Mouse (Mus musculus) central nervous system, embryonic 11.5 days (tissue): ENCODE results near the gene Mlxip. TPM values are rescaled to one million over a fixed set of nuclear protein-coding genes. Genes with fewer than 3 reads are reported as not detected.

Experiments used
- polyA plus RNA-seq: library from polyadenylated mRNA; depleted of rRNA; stranded (reverse); fragments of >200 nt; gene quantifications from 2 replicates; pipeline ENCODE4 v1.2.3, GENCODE M21; 2012; rRNA removed

Gene Mlxip
- polyA plus RNA-seq: 19.9 and 27.5 TPM in 2 replicates

DNA sequence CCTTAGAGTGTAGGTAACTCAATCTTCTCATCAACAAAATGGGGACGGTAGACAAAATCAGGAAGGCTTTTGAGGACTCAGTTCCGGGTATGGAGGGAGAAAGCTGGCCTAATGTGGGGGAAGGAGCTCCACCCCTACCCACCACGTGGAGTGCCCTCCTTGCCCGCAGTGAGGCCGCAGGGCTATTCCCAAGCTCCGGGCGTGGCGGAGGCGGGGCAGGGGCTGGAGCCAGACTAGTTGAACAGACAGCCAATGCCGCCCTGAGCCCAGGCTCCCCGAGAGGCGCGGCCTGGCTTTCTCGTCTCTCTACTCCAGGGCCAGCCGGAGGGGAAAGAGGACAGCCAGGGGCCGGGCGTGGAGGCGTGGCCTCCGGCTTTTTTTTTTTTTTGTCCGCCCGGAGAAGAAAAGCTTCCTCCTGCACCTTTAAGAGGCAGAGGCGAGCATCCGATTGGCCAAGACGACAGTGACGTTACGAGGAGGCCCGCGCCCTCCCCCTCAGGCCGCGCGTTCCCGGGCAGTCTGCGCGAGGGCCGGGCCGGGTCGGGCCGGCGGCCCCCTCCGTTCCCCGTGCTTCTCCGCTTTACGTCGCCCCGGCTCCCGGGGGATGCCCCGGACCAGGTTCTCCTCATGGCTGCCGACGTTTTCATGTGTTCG, at the start of gene Mlxip:
Mlxip (plus strand) TSS at position 496 of the 654 bp plus-strand sequence.

DNA sequence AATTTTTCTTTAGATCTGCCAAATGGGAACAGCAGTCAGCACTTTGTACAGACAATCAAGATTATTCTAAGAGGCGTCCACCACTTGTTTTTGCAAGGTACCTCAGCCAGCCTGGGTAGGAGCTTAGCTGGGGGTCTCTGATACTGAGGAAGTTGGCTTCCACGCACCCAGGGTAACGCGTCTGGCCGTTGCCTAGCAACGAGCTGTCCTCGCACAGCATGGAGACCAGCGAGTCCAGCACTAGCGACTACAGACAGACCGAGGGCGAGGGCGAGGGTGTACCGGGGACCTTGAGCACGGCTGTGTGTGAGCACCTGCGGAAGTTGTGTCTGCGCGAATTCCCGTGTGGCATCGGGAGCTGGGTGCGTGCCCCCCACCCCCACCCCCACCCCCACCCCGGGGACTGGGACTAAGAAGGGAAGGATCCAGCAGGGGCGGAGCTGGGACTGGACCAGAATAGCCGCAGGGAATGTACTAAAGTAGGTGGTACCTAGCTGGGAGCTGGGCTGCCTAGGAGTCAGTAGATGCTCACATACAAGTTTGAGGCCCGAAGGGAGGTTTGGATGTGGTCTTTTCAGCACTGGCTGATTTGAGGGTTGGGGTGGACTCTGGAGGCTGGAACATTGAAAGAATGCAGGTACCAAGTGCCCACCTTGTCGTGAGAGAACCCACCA, 94.7 kb downstream of the Mlxip start, which contains the start of the genes Lrrc43 and Il31:
Lrrc43 (plus strand) TSS at position 194 of the 674 bp plus-strand sequence.
Il31 (minus strand) TSS at position 378 of the 674 bp plus-strand sequence.

Other genes with a start within 250 kb of the Mlxip start
- 38.8 and 63.0 TPM in 2 replicates for gene Psmd9, start 225.4 kb upstream of the Mlxip start, polyA plus RNA-seq
- 0.22 and 0.25 TPM in 2 replicates for gene Hpd, start 212.1 kb upstream of the Mlxip start, polyA plus RNA-seq
- 4.6 and 5.1 TPM in 2 replicates for gene Wdr66, start 142.7 kb upstream of the Mlxip start, polyA plus RNA-seq
- gene Bcl7a, start 51.0 kb upstream of the Mlxip start, polyA plus RNA-seq: 52.3 and 57.0 TPM in 2 replicates
- 0.04 and 0.05 TPM in 2 replicates for gene Lrrc43, start 94.5 kb downstream of the Mlxip start, polyA plus RNA-seq
- gene Il31, start 94.7 kb downstream of the Mlxip start, polyA plus RNA-seq: not detected in 2 replicates
- 1.1 and 2.4 TPM in 2 replicates for gene B3gnt4, start 115.7 kb downstream of the Mlxip start, polyA plus RNA-seq
- gene Diablo, start 129.4 kb downstream of the Mlxip start, polyA plus RNA-seq: 89.4 and 110 TPM in 2 replicates
- 4.1 and 5.3 TPM in 2 replicates for gene Gm49027, start 130.7 kb downstream of the Mlxip start, polyA plus RNA-seq
- gene Vps33a, start 178.2 kb downstream of the Mlxip start, polyA plus RNA-seq: 23.4 and 27.0 TPM in 2 replicates